Mouse (Mus musculus): ENCODE measurements around the gene Rassf1. TPM values are rescaled to one million over a fixed set of nuclear protein-coding genes. Genes with fewer than 3 reads are reported as not detected.

The Rassf1 gene
- total RNA-seq, 1 experiment: 41.4 TPM

DNA sequence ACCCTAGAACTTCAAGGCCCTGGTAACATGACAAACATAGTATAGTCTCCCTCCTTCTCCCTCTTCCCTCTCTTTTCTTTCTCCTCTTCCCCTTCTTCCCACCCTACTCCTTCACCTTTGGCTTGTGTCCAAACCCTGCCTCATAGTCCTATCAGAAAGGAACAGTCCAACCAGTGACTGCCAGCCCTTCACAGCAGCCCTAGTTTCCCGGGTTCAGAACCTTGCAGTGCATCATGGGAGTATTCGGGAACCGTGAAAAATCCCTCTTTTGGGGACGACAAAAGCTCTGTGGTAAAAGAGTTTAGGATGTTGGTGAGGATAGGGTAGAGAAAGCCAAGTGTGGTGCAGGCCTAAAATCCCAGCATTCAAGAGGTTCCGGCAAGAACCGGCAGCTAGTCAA lies 31.0 kb upstream of the Rassf1 start:
- Histone ChIP-seq H3K4me3 (ENCODE audit: insufficient read depth in 1 of 2, low read depth in 1 of 2, low read length in 2 of 2, poor library complexity in 1 of 2, severe bottlenecking in 1 of 2) (no peak overlapping the region), H3K4me1 (ENCODE audit: control insufficient read depth in 2 of 2, insufficient read depth in 2 of 2, low read length in 2 of 2, poor library complexity in 1 of 2) (peaks cover 4 to 25% of the 10 kb centered on the region in 2 experiments; a peak in 3 of 4 replicates), H3K36me3 (ENCODE audit: control insufficient read depth, insufficient read depth, low read length, poor library complexity, severe bottlenecking) (no peaks in the 10 kb centered on the region), H3K9me3 (ENCODE audit: control insufficient read depth, insufficient read depth, low read depth, low read length) (no peaks in the 10 kb centered on the region), H3K9ac (ENCODE audit: insufficient read depth, low read depth, low read length, poor library complexity, severe bottlenecking) (no peak overlapping the region; the same call in 1 of the 2 replicates), H3K27ac (ENCODE audit: insufficient read depth, low read depth, low read length, poor library complexity, severe bottlenecking) (no peak overlapping the region)
- in situ Hi-C loops (cut with MboI; ENCODE audit: low sequenced_read_pairs in 2 of 2, unreplicated experiment in 2 of 2): no loop called here
- TF ChIP-seq CHD2 (IDR thresholded peaks at IDR 0.05; ENCODE audit: low read depth, low read length) (no peak), ZC3H11A (IDR thresholded peaks at IDR 0.05; ENCODE audit: borderline replicate concordance, low read depth, low read length) (no peak), HCFC1 (IDR thresholded peaks at IDR 0.05; ENCODE audit: borderline replicate concordance, insufficient read depth, low read length) (no peak), ZNF384 (IDR thresholded peaks at IDR 0.05; ENCODE audit: low read depth, low read length) (no peak), MAFK (IDR thresholded peaks at IDR 0.05; ENCODE audit: insufficient read depth, low read depth, low read length) (no peak)
- DNase-seq (ENCODE audit: low read depth, low spot score): no peak

- Histone ChIP-seq H3K9ac (ENCODE audit: insufficient read depth, low read depth, low read length, poor library complexity, severe bottlenecking) (peak overlapping the region; percentile 27; the same call in 1 of the 2 replicates), H3K36me3 (ENCODE audit: control insufficient read depth, insufficient read depth, low read length, poor library complexity, severe bottlenecking) (no peaks in the 10 kb centered on the region), H3K27ac (ENCODE audit: insufficient read depth, low read depth, low read length, poor library complexity, severe bottlenecking) (peak overlapping the region; percentile 19; the same call in 1 of the 2 replicates), H3K9me3 (ENCODE audit: control insufficient read depth, insufficient read depth, low read depth, low read length) (no peaks in the 10 kb centered on the region), H3K4me3 (ENCODE audit: insufficient read depth in 1 of 2, low read depth in 1 of 2, low read length in 2 of 2, poor library complexity in 1 of 2, severe bottlenecking in 1 of 2) (peak overlapping the region; percentile 24 to 44; a peak in 1 of 4 replicates), H3K4me1 (ENCODE audit: control insufficient read depth in 2 of 2, insufficient read depth in 2 of 2, low read length in 2 of 2, poor library complexity in 1 of 2) (peaks cover 4 to 26% of the 10 kb centered on the region in 2 experiments; a peak in 3 of 4 replicates)
- TF ChIP-seq ZC3H11A (IDR thresholded peaks at IDR 0.05; ENCODE audit: borderline replicate concordance, low read depth, low read length) (no peak), ZNF384 (IDR thresholded peaks at IDR 0.05; ENCODE audit: low read depth, low read length) (no peak), MAFK (IDR thresholded peaks at IDR 0.05; ENCODE audit: insufficient read depth, low read depth, low read length) (no peak), CHD2 (IDR thresholded peaks at IDR 0.05; ENCODE audit: low read depth, low read length) (no peak), HCFC1 (IDR thresholded peaks at IDR 0.05; ENCODE audit: borderline replicate concordance, insufficient read depth, low read length) (no peak)
- in situ Hi-C loops (cut with MboI; ENCODE audit: low sequenced_read_pairs in 2 of 2, unreplicated experiment in 2 of 2): no loop called here
- DNase-seq (ENCODE audit: low read depth, low spot score): no peak
Observed at GRCm38 (mm10) chr9:107521190-107521589, 30.2 kb upstream of the Rassf1 start.

GRCm38 (mm10) chr9:107521711-107522399 lies 29.5 kb upstream of the Rassf1 start:
- Histone ChIP-seq H3K4me1 (ENCODE audit: control insufficient read depth in 2 of 2, insufficient read depth in 2 of 2, low read length in 2 of 2, poor library complexity in 1 of 2) (peaks cover 4 to 28% of the 10 kb centered on the region in 2 experiments; a peak in 3 of 4 replicates), H3K4me3 (ENCODE audit: insufficient read depth in 1 of 2, low read depth in 1 of 2, low read length in 2 of 2, poor library complexity in 1 of 2, severe bottlenecking in 1 of 2) (peak overlapping the region; percentile 24 to 44; a peak in 3 of 4 replicates), H3K27ac (ENCODE audit: insufficient read depth, low read depth, low read length, poor library complexity, severe bottlenecking) (no peak overlapping the region; the same call in 1 of the 2 replicates), H3K9ac (ENCODE audit: insufficient read depth, low read depth, low read length, poor library complexity, severe bottlenecking) (peak overlapping the region; percentile 36; the same call in 1 of the 2 replicates), H3K9me3 (ENCODE audit: control insufficient read depth, insufficient read depth, low read depth, low read length) (no peaks in the 10 kb centered on the region), H3K36me3 (ENCODE audit: control insufficient read depth, insufficient read depth, low read length, poor library complexity, severe bottlenecking) (no peaks in the 10 kb centered on the region)
- no peak for TF ChIP-seq ZNF384 (IDR thresholded peaks at IDR 0.05; ENCODE audit: low read depth, low read length)
- no peak for TF ChIP-seq HCFC1 (IDR thresholded peaks at IDR 0.05; ENCODE audit: borderline replicate concordance, insufficient read depth, low read length)
- TF ChIP-seq MAFK (IDR thresholded peaks at IDR 0.05; ENCODE audit: insufficient read depth, low read depth, low read length): no peak
- TF ChIP-seq ZC3H11A (IDR thresholded peaks at IDR 0.05; ENCODE audit: borderline replicate concordance, low read depth, low read length): no peak
- TF ChIP-seq CHD2 (IDR thresholded peaks at IDR 0.05; ENCODE audit: low read depth, low read length): no peak
- no peak for DNase-seq (ENCODE audit: low read depth, low spot score)
- in situ Hi-C loops (cut with MboI; ENCODE audit: low sequenced_read_pairs in 2 of 2, unreplicated experiment in 2 of 2): no loop called here

- H3K4me3 ChIP-seq (ENCODE audit: insufficient read depth in 1 of 2, low read depth in 1 of 2, low read length in 2 of 2, poor library complexity in 1 of 2, severe bottlenecking in 1 of 2): peak overlapping the region; percentile 24 to 44; a peak in 3 of 4 replicates
- in situ Hi-C loops (cut with MboI; ENCODE audit: low sequenced_read_pairs in 2 of 2, unreplicated experiment in 2 of 2): no loop called here
- no peak for DNase-seq (ENCODE audit: low read depth, low spot score)
- peaks cover 5 to 28% of the 10 kb centered on the region in 2 experiments for H3K4me1 ChIP-seq (ENCODE audit: control insufficient read depth in 2 of 2, insufficient read depth in 2 of 2, low read length in 2 of 2, poor library complexity in 1 of 2)
- H3K9me3 ChIP-seq (ENCODE audit: control insufficient read depth, insufficient read depth, low read depth, low read length): no peaks in the 10 kb centered on the region
- H3K36me3 ChIP-seq (ENCODE audit: control insufficient read depth, insufficient read depth, low read length, poor library complexity, severe bottlenecking): no peaks in the 10 kb centered on the region
- TF ChIP-seq ZNF384 (IDR thresholded peaks at IDR 0.05; ENCODE audit: low read depth, low read length) (no peak), HCFC1 (IDR thresholded peaks at IDR 0.05; ENCODE audit: borderline replicate concordance, insufficient read depth, low read length) (no peak), CHD2 (IDR thresholded peaks at IDR 0.05; ENCODE audit: low read depth, low read length) (no peak), MAFK (IDR thresholded peaks at IDR 0.05; ENCODE audit: insufficient read depth, low read depth, low read length) (no peak), ZC3H11A (IDR thresholded peaks at IDR 0.05; ENCODE audit: borderline replicate concordance, low read depth, low read length) (no peak)
- H3K27ac ChIP-seq (ENCODE audit: insufficient read depth, low read depth, low read length, poor library complexity, severe bottlenecking): no peak overlapping the region
- H3K9ac ChIP-seq (ENCODE audit: insufficient read depth, low read depth, low read length, poor library complexity, severe bottlenecking): peak overlapping the region; percentile 36; the same call in 1 of the 2 replicates
Observed at GRCm38 (mm10) chr9:107522400-107522711, 29.0 kb upstream of the Rassf1 start.

All from ES-E14 (cell line).